Mouse (Mus musculus) heart, adult 2 months (tissue): Measurements from ENCODE around the gene Wfdc3. TPM values are rescaled to one million over a fixed set of nuclear protein-coding genes. Genes with fewer than 3 reads are reported as not detected.

Source experiments
- DNase-seq, 2 experiments: peaks; one replicate each; pipeline ENCODE4 v3.0.0; 2021
- H3K27ac ChIP-seq: fragments of 200-600 bp; 2 replicates; pipeline ENCODE4 v1.8.1; 2022
- H3K27me3 ChIP-seq: fragments of 200-500 bp; 2 replicates; pipeline ENCODE4 v1.6.1; 2012; ENCODE audit warnings: mild to moderate bottlenecking, low read length, inconsistent platforms, mixed read lengths; ENCODE audit not compliant: control insufficient read depth, insufficient read depth
- H3K36me3 ChIP-seq: fragments of 200-500 bp; 2 replicates; pipeline ENCODE4 v1.6.1; 2012; ENCODE audit warnings: low read length, inconsistent platforms; ENCODE audit not compliant: control insufficient read depth, insufficient read depth
- H3K4me1 ChIP-seq: fragments of 200-500 bp; 2 replicates; pipeline ENCODE4 v1.6.1; 2011; ENCODE audit warnings: low read length; ENCODE audit not compliant: control insufficient read depth, insufficient read depth
- H3K4me3 ChIP-seq: fragments of 200-600 bp; 2 replicates; pipeline ENCODE4 v1.8.1; 2022
- H3K79me2 ChIP-seq: fragments of 200-500 bp; replicated peaks from 2 replicates; pipeline ENCODE4 v1.6.1; 2012; ENCODE audit warnings: mild to moderate bottlenecking, inconsistent platforms, low read length, moderate library complexity, mixed read lengths; ENCODE audit not compliant: control insufficient read depth, insufficient read depth
- H3K9ac ChIP-seq: fragments of 200-500 bp; 2 replicates; pipeline ENCODE4 v1.6.1; 2012; ENCODE audit warnings: low read depth, mild to moderate bottlenecking, control low read depth, inconsistent platforms, low read length, mixed read lengths
- CTCF ChIP-seq: fragments of 200-600 bp; IDR thresholded peaks from 2 replicates; pipeline ENCODE4 v1.8.1; 2022; ENCODE audit warnings: antibody characterized with exemption, mild to moderate bottlenecking, moderate library complexity
- EP300 ChIP-seq: fragments of 200-500 bp; IDR thresholded peaks from 2 replicates; pipeline ENCODE4 v1.6.1; 2011; ENCODE audit warnings: low read depth, low read length, control low read depth; ENCODE audit not compliant: insufficient read depth
- POLR2A ChIP-seq: fragments of 200-500 bp; IDR thresholded peaks from 2 replicates; pipeline ENCODE4 v1.6.1; 2011; ENCODE audit warnings: mild to moderate bottlenecking, low read depth, low read length, control low read depth; ENCODE audit not compliant: insufficient read depth
- WGBS: fragments of 180-500 bp; shearing (Covaris S2); methylation state at CpG from one replicate; pipeline ENCODE4 v1.1.7; 2018; 5-methylcytosine and 5-hydroxymethylcytosine counted together
- intact Hi-C: fragments of 180-260 bp; cut with DNase I; formaldehyde crosslinking; loops from one replicate; pipeline ENCODE4 v1.15.1; 2025
- polyA plus RNA-seq: library from polyadenylated mRNA; depleted of rRNA; stranded (reverse); fragments of >200 nt; gene quantifications from 2 replicates; pipeline ENCODE4 v1.2.3, GENCODE M21; 2012
- total RNA-seq, 2 experiments: library from RNA; stranded (reverse); gene quantifications; 2 replicates each; pipeline ENCODE4 v1.2.3; 2021

The Wfdc3 gene
- total and polyA plus RNA-seq, 3 experiments = 0.31 TPM; not detected in 2

DNA sequence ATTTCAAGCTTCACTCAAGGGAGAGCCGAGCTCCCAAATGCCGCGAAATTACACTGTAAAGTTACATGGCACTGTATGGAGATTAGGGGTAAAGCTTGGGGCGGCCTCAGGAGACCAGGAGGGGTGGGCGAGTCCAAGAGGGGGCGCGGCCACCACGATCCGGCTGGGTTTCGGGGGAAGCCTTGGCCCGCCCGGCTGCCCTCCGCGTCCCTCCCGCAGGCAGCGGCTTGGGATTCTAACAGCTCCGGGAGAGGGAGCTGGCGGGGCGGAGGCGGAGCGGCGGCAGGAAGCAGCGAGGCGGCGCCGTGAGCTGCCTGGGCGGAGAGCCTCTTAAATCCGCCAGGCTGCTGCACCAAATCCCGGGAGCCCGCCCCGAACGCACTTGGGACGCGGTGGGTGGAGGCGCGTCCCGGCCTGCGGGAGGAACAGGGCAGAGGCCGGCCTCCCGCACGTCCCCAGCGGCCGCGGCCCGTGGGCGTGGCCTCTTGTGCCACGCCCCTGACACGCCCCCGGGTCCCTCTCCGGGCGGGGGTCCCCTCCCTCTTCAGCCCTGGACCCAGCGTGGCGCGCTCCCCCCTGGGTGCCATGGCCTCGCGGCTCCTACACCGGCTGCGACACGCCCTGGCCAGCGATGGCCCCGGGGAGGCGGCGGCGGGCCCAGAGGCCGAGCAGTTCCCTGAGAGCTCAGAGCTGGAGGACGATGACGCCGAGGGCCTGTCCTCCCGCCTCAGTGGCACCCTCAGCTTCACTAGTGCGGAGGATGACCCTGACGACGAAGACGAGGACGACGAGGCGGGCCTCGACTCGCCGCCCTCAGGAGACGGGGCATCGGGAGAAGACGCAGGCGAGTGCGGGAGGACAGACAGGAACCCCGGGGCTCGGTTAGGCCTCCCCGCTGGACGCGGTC is 40.0 kb upstream of the Wfdc3 start, which contains the start of gene Snx21:
TSS of gene Snx21 (plus strand) at position 343 of the 907 bp plus-strand sequence.
- Histone ChIP-seq H3K9ac (peak within 1 kb of the TSS; percentile 97), H3K27ac (peak within 1 kb of the TSS; percentile 94), H3K4me3 (peak within 1 kb of the TSS; percentile 88), H3K79me2 (no peaks in the 10 kb centered on the region), H3K27me3 (no peaks in the 10 kb centered on the region), H3K4me1 (peaks cover 12% of the 10 kb centered on the region), H3K36me3 (peaks cover 3% of the 10 kb centered on the region; the same call in 1 of the 2 replicates)
- WGBS = under 1% methylated on average over 81 of the region's 89 CpGs
- DNase-seq = peak; percentile 94 to 97
- intact Hi-C loops = loop anchor here (5.0 kb wide), 1 partner anchor 38 kb away; the partner anchor contains the start of genes Dnttip1 and Wfdc3
- TF ChIP-seq EP300 (peak; percentile 40; the same call in 1 of the 2 replicates), POLR2A (peak; percentile 74), CTCF (peak; percentile 74)

DNA sequence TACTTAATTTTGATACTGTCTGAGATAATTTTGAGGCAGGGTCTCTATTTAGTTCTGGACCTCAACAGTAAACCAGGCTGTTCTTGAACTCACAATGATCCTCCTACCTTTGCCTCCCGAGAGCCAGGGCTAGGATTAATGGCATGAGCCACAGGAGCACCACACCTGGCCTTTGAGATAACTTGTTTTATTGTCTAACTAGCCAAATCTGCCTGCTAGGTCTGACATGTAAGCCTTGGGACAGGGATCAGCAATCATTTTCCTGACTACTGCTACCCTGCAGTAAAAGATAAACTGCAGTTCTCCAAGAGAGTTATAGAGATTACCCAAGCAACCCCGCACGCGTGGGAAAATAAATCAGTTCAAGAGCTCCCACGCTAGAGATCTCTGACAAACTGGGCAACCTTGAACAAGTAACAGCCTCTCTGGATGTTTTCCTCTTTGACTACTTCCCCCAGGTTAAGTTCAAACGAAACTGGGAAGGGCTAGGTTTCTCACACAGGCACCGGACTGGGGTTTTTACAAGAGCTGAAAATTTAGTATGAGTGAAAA is 39.2 kb upstream of the Wfdc3 start:
- Histone ChIP-seq H3K4me1 (peaks cover 12% of the 10 kb centered on the region), H3K4me3 (peak overlapping the region; percentile 88), H3K9ac (peak overlapping the region; percentile 97), H3K79me2 (no peaks in the 10 kb centered on the region), H3K27ac (peak overlapping the region; percentile 94), H3K36me3 (peaks cover 3% of the 10 kb centered on the region; the same call in 1 of the 2 replicates), H3K27me3 (no peaks in the 10 kb centered on the region)
- 7% methylated on average over 7 of the region's 7 CpGs for WGBS
- peak in 1 of 2 experiments; percentile 28 for DNase-seq
- no peak for TF ChIP-seq CTCF
- no peak for TF ChIP-seq EP300
- intact Hi-C loops = loop anchor here (5.0 kb wide), 1 partner anchor 38 kb away; the partner anchor contains the start of genes Dnttip1 and Wfdc3

DNA sequence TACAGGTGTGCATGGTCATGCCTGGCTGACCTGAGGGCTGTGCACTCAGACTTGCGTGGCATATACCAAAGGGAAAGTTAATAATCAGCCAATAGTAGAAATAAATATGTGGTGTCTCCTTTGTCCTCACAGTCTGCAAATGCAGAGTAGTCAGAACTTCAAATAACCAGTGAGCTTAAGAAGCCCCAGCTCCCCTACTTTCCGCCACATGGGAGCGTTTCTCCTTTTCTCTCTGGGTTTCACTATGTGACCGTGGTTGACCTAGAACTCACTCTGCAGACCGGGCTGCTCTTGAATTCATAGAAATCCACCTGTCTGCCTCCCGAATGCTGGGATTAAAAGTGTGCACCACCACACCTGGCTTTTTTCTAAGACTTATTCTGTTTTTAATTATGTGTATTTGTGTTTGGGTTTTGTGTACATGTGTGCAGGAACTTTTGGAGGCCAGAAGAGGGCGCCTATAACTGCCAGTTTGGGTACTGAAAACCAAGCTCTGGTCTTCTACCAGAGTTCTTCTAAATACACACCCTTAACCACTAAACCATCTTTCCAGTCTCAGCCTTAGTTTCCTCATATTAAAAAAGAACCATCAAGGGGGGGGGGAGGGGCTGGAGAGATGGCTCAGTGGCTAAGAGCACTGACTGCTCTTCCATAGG is 38.3 kb upstream of the Wfdc3 start:
- Histone ChIP-seq H3K4me3 (no peak overlapping the region), H3K27ac (no peak overlapping the region), H3K79me2 (no peaks in the 10 kb centered on the region), H3K27me3 (no peaks in the 10 kb centered on the region), H3K4me1 (peaks cover 12% of the 10 kb centered on the region), H3K9ac (no peak overlapping the region), H3K36me3 (peaks cover 3% of the 10 kb centered on the region; the same call in 1 of the 2 replicates)
- intact Hi-C loops = no loop called here
- WGBS = 80% methylated on average over 7 of the region's 7 CpGs
- no peak for DNase-seq
- TF ChIP-seq POLR2A = no peak
- peak; percentile 53 for TF ChIP-seq CTCF

DNA sequence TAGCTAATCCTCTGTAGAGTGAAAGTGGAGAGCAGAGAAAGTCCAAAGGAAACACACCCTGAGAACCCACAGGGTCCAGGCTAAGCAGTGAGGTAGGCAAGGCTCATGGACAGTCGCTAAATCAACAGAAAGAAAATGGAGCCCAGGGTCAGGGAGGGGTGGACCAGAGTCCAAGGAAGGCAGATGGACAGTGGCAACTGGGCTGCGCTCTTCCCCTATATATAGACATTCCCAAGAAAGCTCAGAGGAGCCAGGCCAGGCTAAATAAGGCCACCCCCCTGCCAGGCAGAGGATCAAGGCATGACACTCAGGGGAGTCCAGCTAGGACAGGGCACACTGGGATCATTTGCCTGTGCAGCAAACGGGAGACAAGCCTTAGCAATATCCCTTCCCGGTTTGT is 36.1 kb upstream of the Wfdc3 start:
- no peak for TF ChIP-seq CTCF
- TF ChIP-seq POLR2A = no peak
- TF ChIP-seq EP300 = no peak
- no peak for DNase-seq
- H3K36me3 ChIP-seq = no peaks in the 10 kb centered on the region
- intact Hi-C loops = no loop called here
- no peak overlapping the region for H3K4me3 ChIP-seq
- H3K9ac ChIP-seq = no peak overlapping the region
- peaks cover 7% of the 10 kb centered on the region for H3K4me1 ChIP-seq
- no peaks in the 10 kb centered on the region for H3K79me2 ChIP-seq
- 66% methylated on average over 4 of the region's 4 CpGs for WGBS
- H3K27ac ChIP-seq = no peak overlapping the region
- H3K27me3 ChIP-seq = no peaks in the 10 kb centered on the region

DNA sequence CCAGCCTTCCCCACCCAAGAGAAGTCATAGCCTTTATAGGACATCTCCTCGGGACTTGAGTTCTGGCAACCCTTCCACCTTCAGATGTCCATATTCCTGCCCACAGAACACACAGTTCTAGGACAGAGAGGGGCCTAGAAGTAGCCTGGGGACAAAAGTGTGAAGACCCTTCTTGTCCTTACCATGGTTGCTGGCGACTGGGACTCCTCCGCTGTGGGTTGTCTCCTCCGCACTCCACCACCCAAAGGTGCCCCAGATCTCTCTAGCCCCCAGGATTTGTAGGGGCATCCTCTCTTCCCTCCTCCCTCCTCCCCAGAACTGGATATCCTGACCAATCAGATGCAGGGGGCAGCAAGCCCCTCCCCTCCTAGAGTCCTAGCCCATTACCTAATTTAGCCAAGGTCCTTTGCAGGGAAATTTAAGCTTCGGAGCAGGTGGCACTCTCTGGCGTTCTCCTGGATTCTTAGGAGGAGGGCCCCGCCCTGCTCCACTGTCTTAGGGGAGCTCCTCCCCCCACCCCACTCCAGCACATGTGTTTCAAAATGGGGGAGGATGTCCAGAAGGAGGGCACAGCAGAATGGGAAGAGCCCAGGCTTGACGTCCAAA is 33.9 kb upstream of the Wfdc3 start, which contains the start of gene Tnnc2:
TSS of gene Tnnc2 (minus strand) at position 487 of the 606 bp plus-strand sequence.
- H3K4me3 ChIP-seq = no peak within 1 kb of the TSS

More for the DNA sequence above, 33.9 kb upstream of the Wfdc3 start, which contains the start of gene Tnnc2:
- TF ChIP-seq POLR2A = no peak
- no peak for TF ChIP-seq EP300
- no peak within 1 kb of the TSS for H3K9ac ChIP-seq
- no peaks in the 10 kb centered on the region; the same call in 1 of the 2 replicates for H3K4me1 ChIP-seq
- no peak for DNase-seq
- WGBS = 71% methylated on average over 8 of the region's 8 CpGs
- intact Hi-C loops = no loop called here
- H3K36me3 ChIP-seq = no peaks in the 10 kb centered on the region
- H3K79me2 ChIP-seq = no peaks in the 10 kb centered on the region
- no peak within 1 kb of the TSS for H3K27ac ChIP-seq
- no peaks in the 10 kb centered on the region for H3K27me3 ChIP-seq
